17 mouse cellular contexts compared by ENCODE assay signal in genomic region chr15:62273855-62274488, GRCm38 (mm10).
"Had no signal": no experiment of that assay in that cellular context is flagged by ENCODE, and none has a peak within 500 bp of the region (broad histone marks: within the 10 kb centered on the region; RNA-seq: fewer than 3 reads in every experiment).

No protein-coding gene starts in this region.

- H3K4me2 ChIP-seq: neural tube, embryonic 12.5 days; neural tube, embryonic 13.5 days; neural tube, embryonic 15.5 days; stomach, embryonic 15.5 days had no signal

- H3K27me3 ChIP-seq: neural tube, embryonic 12.5 days; neural tube, embryonic 13.5 days; neural tube, embryonic 15.5 days; stomach, embryonic 15.5 days had no signal

- H3K4me1 ChIP-seq: neural tube, embryonic 12.5 days; neural tube, embryonic 13.5 days; neural tube, embryonic 15.5 days; stomach, embryonic 15.5 days had no signal

- H3K9me3 ChIP-seq: neural tube, embryonic 12.5 days; neural tube, embryonic 13.5 days; neural tube, embryonic 15.5 days; stomach, embryonic 15.5 days had no signal

- H3K36me3 ChIP-seq: neural tube, embryonic 12.5 days; neural tube, embryonic 13.5 days; neural tube, embryonic 15.5 days; stomach, embryonic 15.5 days had no signal

- H3K27ac ChIP-seq: neural tube, embryonic 12.5 days; neural tube, embryonic 13.5 days; neural tube, embryonic 15.5 days; stomach, embryonic 15.5 days; stomach, postnatal 0 days had no signal

- H3K9ac ChIP-seq: neural tube, embryonic 12.5 days; neural tube, embryonic 13.5 days; neural tube, embryonic 15.5 days; stomach, embryonic 15.5 days had no signal

- DNase-seq: retina, postnatal 1 day; right cerebral cortex, adult 18-20 months; right cerebral cortex, postnatal 14 days; right cerebral cortex, postnatal 25 days; right cerebral cortex, postnatal 4 days; spleen, adult 18-20 months; thymus, adult 18-20 months; thymus, adult 2 months; thymus, postnatal 14 days; thymus, postnatal 25 days; thymus, postnatal 36 days; thymus, postnatal 4 days had no signal

- H3K4me3 ChIP-seq: neural tube, embryonic 12.5 days; neural tube, embryonic 13.5 days; neural tube, embryonic 15.5 days; stomach, embryonic 15.5 days had no signal
